Mouse (Mus musculus) midbrain, embryonic 12.5 days (tissue): ENCODE measurements around the gene Clcn3. TPM values are rescaled to one million over a fixed set of nuclear protein-coding genes. Genes with fewer than 3 reads are reported as not detected.

Source experiments
- ATAC-seq: fragments of 200-750 bp; cut with Nextera tagmentation; 2 replicates; pipeline ENCODE4 v1.8.0; 2017; ENCODE audit warnings: low read depth, moderate TSS enrichment, moderate library complexity; ENCODE audit not compliant: low FRiP score
- H3K27ac ChIP-seq: fragments of 300-500 bp; sonication (generic); replicated peaks from 2 replicates; pipeline ENCODE4 v1.5.1; 2016; ENCODE audit warnings: mild to moderate bottlenecking
- H3K27me3 ChIP-seq: fragments of 300-500 bp; sonication (generic); 2 replicates; pipeline ENCODE4 v1.6.1; 2016; ENCODE audit warnings: mild to moderate bottlenecking
- H3K36me3 ChIP-seq: fragments of 300-500 bp; sonication (generic); 2 replicates; pipeline ENCODE4 v1.6.1; 2016
- H3K4me1 ChIP-seq: fragments of 300-500 bp; sonication (generic); 2 replicates; pipeline ENCODE4 v1.6.1; 2016
- H3K4me2 ChIP-seq: fragments of 300-500 bp; sonication (generic); replicated peaks from 2 replicates; pipeline ENCODE4 v1.6.1; 2016; ENCODE audit warnings: mild to moderate bottlenecking, moderate library complexity
- H3K4me3 ChIP-seq: fragments of 300-500 bp; sonication (generic); 2 replicates; pipeline ENCODE4 v1.5.1; 2016; ENCODE audit warnings: mild to moderate bottlenecking
- H3K9ac ChIP-seq: fragments of 300-500 bp; sonication (generic); replicated peaks from 2 replicates; pipeline ENCODE4 v1.6.1; 2016; ENCODE audit warnings: mild to moderate bottlenecking, moderate library complexity
- H3K9me3 ChIP-seq: fragments of 300-500 bp; sonication (generic); 2 replicates; pipeline ENCODE4 v1.6.1; 2016; ENCODE audit warnings: mild to moderate bottlenecking
- WGBS: fragments of 180-500 bp; shearing (Covaris S2); methylation state at CpG from one replicate; pipeline ENCODE4 v1.1.7; 2016; 5-methylcytosine and 5-hydroxymethylcytosine counted together
- polyA plus RNA-seq: library from polyadenylated mRNA; unstranded; fragments of >200 nt; fragmentation: Nextera tagmentation; extraction: Ambion mirVana; gene quantifications from 2 replicates; pipeline ENCODE4 v1.2.1, GENCODE M21; 2016

Gene Clcn3
- polyA plus RNA-seq, 1 experiment from 2014 or later = 47.9 TPM

DNA sequence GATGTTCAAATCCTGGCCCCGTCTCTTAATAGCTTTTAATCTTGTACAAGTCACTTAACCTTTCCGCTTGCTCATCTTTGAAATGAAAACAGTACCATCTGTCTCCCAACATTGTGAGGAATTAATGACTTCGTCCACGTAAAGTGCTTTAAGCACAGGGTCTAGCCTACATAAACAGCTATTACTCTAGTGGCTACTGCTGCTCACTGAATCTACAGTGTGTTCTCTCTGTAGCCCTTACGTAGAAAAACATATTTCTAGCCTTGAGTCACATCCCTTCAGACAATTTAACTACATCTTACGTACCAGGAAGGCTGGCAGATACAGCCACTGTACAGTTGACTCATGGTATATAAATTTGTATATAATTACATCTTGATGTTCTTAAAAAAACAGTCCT lies 118.2 kb downstream of the Clcn3 start:
- WGBS = 74% methylated on average over 6 of the region's 6 CpGs
- ATAC-seq = no peak
- Histone ChIP-seq H3K4me3 (no peak overlapping the region), H3K4me1 (no peaks in the 10 kb centered on the region), H3K9ac (no peak overlapping the region), H3K27me3 (no peaks in the 10 kb centered on the region), H3K27ac (no peak overlapping the region), H3K9me3 (no peaks in the 10 kb centered on the region), H3K4me2 (no peak overlapping the region), H3K36me3 (no peaks in the 10 kb centered on the region)

GRCm38 (mm10) chr8:60861783-60862182 lies 121.3 kb downstream of the Clcn3 start:
- Histone ChIP-seq H3K9me3 (no peaks in the 10 kb centered on the region), H3K4me2 (no peak overlapping the region), H3K27me3 (no peaks in the 10 kb centered on the region), H3K4me1 (no peaks in the 10 kb centered on the region), H3K36me3 (no peaks in the 10 kb centered on the region), H3K27ac (no peak overlapping the region), H3K9ac (no peak overlapping the region), H3K4me3 (no peak overlapping the region)
- no peak for ATAC-seq
- 91% methylated on average over 6 of the region's 6 CpGs for WGBS

DNA sequence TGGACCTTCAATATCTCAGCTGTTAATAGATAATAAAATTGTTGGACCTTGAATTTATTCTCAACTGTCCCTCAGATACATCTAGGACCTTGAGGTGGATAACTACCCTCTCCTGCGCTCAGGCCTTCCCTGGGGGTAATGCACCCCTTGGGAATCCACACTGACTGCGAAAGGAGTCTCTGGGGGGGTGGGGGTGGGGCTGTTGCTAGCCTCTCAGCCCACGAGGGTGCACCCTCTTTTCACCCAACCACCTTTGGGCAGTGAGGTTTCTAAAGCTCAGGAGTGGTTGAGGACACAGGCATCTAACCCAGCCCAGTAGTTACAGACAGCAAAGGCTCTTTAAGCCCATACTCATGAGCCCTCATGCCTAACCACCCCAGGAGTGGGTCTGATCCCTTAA lies 122.4 kb downstream of the Clcn3 start:
- 75% methylated on average over 3 of the region's 3 CpGs for WGBS
- no peak overlapping the region for H3K4me3 ChIP-seq
- no peak overlapping the region for H3K4me2 ChIP-seq
- H3K9ac ChIP-seq = no peak overlapping the region
- no peak overlapping the region for H3K27ac ChIP-seq
- H3K36me3 ChIP-seq = no peaks in the 10 kb centered on the region
- no peaks in the 10 kb centered on the region for H3K9me3 ChIP-seq
- ATAC-seq = no peak
- no peaks in the 10 kb centered on the region for H3K27me3 ChIP-seq
- H3K4me1 ChIP-seq = no peaks in the 10 kb centered on the region

Other genes with a start within 250 kb of the Clcn3 start
- 114 and 117 TPM in 2 replicates for gene Hpf1, start 92.9 kb downstream of the Clcn3 start, polyA plus RNA-seq
- 19.9 and 23.5 TPM in 2 replicates for gene Nek1, start 9.9 kb upstream of the Clcn3 start, polyA plus RNA-seq
- 22.0 and 24.5 TPM in 2 replicates for gene Sh3rf1, start 240.6 kb upstream of the Clcn3 start, polyA plus RNA-seq